Mouse (Mus musculus) urinary bladder, postnatal 36 days (tissue): ENCODE measurements at regions not wholly inside any gene's neighbourhood (a gene's known extent, or its start where the extent isn't known, plus 50 kb on each side); places are given as distances from the start of the nearest gene placed in this dataset.

ENCODE experiments used
- DNase-seq, 2 experiments: peaks; one replicate each; pipeline ENCODE4 v3.0.0; 2022; ENCODE audit warnings: low spot score in 2 of 2, mixed read lengths in 1 of 2

DNA sequence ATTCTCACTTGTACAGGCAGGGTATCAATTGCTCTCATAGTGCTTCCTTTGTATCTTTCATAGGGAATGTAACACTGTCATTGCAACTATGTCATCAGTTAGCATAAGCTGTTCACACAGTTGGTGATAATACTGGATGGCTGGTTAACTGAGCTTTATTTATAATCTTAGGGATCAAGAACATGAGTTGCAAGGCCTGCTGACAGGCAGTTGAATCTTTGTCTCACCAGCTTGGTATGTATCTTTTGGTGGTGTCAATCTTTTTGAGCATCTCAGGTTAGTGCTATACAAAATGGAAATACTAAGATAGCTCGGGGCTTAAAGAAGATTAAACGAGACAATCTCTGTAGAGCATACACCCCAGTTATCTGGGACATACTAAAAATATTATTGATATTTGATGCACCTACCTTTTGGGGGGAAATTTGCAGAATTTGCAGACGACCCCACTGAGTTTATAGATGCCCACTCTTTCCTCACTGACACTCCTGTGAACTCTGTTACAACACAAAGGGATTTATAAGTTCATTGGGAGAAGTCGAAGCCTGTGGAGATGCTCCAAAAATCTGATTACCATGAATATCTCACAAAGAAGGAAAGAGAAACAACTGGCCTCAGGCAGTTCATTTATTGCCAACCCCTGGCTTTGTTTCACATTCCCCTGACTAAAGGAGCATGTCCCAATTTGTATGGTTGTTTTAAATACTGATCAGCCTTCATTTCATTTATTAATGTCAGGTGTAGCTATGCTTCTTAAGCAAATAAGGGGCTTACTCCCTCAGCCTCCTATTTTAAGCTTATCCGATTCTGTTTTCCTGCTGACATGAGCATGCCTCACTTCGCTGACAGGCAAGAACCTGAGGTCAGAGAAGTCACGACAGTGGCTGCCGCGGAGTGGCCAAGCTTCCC is 193.5 kb downstream of the Fndc1 start:
- DNase-seq, result no peak

DNA sequence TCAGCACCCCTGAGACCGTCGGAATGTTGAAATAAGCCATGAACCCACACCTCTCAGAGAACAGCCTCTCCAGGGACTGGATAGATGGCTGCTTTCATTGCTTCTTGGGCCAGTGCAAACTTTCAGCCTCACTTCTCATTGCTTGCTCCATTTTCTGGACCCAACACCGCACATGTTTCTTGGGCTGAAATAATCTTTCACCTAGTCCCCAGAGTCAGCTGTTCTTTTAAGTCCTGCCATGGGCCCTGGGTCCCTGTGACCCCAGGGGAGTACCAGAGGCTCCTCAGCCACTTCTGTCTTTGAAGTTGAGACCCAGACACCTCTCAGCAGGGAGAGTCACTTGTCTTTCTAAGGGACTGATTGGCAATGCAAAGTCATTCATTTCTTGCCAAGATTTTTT is 201.4 kb downstream of the Fndc1 start:
- no peak for DNase-seq

DNA sequence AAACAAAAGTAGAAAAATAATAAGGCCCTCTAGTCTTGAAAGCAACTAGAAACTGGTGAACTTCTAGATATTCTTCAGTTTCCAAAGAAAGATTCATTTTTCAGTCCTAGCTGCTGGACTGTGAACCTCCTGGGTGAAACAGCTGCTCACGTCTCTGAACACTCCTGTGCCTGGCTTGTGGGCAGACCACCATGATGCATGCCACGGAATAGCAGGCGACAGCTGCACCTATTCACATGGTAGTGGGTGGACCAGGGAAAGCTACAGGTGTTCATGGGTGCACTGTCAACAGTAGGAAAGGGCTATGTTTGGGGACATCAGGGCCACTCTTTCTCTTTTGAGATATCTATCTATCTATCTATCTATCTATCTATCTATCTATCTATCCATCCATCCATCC is 203.7 kb downstream of the Fndc1 start:
- no peak for DNase-seq

DNA sequence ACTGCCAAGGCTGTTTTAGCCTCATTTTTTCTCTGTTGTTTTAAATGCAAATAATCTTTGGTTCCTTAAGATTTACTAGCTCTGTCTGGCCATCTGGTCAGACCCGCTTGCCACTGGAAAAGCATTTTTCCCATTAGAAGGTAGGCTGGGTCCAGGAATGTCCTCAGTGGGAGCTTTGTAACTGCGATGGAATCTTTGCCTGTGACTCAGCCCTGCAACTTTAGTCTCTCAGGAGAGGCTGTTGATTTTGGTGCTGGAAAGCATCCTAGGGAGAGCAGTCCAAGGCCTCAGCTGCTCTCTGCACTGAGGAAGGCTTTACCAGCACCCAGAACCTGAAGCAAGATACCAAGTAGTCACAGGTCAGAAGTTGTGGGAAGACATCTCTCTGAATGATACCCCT is 205.8 kb downstream of the Fndc1 start:
- DNase-seq, result peak in 1 of 2 experiments; percentile 25

DNA sequence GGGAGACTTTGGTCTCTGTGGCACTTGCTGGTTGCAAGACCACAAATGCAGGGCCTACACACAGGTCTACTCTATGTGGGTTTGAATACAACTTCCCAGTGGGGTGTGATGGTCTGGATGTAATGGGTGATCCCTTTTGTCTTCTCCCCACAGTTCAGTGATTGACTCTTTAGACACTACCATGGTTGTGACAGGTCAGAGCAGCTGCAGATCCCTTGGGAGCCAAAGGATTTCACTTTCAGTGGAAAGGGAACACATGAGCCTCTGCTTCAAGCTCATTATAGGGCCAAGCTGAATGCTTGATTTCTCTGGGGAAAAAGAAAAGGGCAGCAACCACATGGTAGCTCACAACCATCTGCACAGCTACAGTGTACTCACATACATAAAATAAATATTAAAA is 206.9 kb downstream of the Fndc1 start:
- no peak for DNase-seq

DNA sequence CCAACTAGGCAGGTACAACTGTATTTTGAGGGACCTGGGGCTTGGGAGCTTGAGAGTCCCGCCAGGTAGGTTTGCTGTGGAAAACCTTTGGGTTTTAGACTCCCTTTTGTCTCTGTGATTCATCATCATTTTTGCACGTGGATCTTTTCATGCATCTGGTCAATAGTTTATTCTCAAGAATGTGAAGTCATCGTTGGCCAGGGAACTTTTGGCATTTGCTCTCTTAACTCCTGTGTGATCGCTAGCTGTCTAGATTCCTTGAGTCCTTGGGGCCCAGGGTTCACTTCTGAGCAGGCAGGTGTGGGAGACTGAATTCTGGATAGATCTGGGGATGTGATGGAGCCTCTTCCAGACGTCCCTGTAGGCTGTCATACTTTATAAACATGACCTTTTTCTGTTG is 207.5 kb downstream of the Fndc1 start:
- no peak for DNase-seq

DNA sequence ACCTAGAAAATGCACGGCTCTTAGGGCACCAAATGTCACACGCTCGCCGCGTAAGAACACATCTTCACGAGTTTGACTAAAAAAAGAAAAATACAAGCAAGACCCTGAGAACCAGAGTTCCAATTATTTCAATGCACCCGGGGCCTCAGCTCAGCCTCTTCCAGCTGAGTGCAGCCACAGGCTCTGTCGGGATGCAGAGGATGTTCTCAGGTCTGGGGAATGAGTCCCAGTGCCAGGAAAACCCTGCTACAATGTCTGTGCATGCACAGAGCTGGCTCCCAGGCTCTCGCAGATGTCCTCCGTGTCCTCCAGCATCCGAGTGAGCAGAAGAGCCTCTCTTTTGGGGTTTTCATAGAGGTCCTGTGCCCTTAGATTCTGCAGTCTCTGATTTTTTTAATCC is 219.1 kb downstream of the Fndc1 start:
- DNase-seq, result no peak

DNA sequence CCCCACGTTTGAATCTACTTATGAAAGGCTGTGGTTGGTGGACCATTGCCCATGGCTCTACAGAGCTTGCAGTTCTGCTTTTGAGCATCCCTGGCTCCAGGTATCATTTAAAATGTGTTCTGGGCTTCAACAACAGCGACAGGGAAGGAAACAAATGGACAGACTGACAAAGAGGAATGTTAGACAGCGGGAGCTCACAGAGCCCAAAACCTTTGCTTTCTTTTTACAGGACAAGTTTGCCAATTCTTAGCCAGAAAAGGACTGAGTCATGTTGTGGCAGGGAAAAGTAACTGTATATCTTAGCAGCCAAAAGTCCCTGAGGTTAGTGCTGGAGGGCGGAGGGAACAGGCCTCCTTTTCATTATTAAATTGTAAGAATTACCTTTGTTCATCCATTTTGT is 219.7 kb downstream of the Fndc1 start:
- no peak for DNase-seq

DNA sequence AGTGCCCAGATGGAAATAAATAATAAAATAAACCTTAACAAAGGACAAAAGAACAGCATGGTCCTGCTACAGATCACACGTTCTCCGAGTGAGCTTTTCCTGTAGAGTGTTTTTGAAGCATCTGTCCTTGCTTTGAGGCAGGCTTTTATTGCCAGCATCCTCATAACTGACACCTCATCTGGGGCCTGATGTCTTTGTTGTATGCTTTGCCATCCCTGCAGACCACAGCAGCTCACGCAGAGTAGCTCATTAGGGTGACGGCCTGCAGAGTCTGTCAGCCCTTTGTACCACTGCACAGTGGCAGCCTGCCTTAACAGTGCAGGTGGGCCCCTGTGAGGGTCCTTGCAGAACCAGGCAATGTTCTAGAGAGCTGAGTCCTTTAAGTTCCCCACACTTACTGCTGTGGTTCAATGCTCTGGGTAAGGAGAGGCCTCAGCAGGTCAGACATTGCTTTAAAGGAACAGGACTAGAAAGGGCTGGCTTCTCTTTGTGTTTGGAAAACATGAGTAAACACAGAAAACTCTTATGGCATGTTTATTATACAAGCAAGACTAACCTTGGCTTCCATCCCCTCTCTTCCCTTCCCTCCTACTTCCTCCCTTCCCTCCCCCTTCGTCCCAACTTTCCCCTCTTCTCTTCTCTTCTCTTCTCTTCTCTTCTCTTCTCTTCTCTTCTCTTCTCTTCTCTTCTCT is 219.7 kb upstream of the Unc93a2 start:
- no peak for DNase-seq

DNA sequence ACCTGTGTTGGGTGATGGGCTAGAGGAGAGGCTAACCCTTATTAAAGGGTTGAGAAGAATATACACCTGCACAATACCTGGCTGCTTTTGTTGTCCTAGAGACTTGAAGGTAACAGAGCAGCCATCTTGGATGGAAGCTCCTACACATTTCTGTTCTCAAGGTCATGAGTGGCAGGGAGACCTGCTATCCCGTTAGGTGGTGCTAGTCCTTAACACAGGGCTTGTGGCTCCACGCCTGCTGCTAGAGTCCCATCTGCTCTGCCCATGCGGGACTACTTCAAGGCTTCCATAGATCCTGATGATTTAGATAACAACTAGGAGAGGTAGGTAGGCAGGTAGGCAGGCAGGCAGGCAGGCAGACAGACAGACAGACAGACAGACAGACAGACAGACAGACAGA is 218.8 kb upstream of the Unc93a2 start:
- no peak for DNase-seq

DNA sequence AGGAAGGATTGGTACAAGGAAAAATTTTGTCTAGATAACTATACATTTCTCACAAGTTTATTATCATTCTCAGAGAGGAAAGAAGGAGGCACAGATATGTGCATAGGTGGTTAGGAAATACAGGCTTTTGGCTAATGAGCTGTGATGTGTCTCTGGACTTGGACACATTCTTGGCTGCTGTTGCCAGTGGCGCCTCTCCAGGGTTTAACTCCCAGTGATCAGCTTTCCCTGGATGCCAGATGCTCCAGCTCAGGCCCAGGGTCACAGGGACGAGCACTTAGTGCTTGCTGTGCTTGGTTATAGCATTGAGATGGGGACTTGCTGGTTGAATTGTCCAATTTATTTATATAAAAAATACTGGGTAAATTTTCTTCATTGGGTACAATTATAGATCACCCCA is 215.3 kb upstream of the Unc93a2 start:
- peak; percentile 24 to 76 for DNase-seq

DNA sequence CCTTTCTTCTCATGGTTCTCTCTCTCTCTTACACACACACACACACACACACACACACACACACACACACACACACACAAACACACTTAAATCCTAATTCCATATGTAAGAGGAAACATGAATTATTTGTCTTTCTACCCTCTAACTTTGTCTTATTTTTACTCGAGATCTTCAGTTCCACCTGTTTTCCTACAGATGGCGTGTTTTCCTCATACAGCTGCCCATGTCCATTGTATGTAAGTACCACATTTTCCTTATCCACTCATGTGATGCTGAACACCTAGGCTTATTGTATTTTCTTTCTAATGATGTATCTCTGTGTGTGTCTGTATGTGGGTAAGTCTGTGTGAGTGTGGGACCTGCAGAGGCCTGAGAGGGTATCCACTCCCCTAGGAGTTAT is 212.2 kb upstream of the Unc93a2 start:
- DNase-seq, result no peak

DNA sequence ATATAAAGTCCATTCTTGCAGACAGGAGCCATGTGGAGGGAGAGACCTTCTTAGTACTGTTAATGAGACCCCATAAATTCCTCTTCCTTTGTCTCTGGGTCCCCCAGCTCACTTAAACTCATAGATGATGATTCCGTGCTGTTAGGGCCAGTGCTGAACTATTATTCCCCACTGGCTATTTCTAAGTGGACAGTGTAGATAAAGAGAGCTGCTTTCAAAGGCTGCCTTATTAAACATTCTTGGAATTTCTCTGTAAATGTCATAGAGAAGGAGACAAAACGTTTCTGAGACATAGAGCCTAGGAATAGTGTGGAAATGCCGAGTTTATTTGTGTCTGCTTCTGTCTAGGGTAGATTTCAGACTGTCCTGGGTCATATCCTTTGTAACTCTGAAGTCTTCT is 209.5 kb upstream of the Unc93a2 start:
- no peak for DNase-seq

DNA sequence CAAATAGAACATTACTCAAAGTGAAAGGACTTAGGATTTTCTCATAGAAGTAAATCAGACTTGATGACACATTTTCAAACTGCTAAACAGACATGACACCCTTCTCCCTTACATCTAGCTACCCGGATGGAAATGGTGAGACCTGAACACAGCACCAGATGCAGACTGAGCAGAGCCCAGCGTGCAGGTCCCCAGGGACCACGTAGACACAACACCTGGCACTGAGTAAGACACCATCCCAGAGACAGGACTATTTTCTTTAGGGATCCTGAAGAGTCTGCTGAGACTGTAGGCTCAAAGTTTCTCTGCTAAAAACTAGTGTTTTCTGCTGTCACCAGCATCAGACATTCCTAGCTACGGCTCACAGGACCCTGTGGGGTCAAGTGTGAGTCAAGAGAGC is 207.2 kb upstream of the Unc93a2 start:
- DNase-seq, result no peak

DNA sequence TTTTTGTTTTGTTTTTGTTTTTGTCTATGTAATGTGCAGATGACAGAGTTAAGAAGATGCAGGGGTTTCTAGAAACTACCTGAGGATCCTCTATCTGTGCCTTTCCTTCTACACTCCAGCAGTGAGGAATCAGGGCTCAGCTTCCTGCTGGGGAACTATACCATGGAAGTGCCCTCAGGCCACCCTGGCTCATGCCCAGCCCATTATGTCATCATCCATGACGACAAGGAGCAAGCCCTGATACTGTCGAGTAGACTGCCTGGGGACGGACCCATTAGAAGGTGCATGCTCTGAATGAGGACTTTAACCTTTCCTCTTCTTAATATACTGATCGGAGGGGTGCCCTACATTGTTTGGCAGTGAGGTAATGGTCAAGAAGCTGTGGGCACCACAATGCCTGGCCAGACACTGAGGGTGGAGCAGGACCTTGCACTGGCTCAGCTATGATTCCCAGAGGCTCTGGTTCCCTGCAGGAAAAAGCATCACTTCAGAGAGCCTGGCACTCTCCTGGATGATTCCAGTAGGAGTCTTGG is 197.7 kb upstream of the Unc93a2 start:
- no peak for DNase-seq

DNA sequence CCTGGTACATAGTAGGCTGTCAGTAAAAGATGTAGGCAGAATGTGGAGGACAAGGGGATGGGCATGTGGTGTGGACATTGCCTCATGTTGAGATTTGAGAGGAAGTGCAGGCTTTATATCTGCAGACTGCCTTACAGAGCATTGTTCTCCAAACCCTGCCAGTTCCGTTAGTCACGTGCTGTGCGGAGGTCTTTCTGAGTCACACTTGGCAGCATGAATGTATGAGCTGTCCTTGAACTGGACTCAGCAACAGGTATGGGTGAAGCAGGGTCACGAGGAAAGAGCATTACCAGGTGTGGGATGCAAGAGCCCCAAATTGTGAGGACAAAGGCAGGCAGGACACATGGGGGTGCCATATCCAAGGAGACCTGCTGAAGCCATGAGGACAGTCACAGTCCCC is 193.8 kb upstream of the Unc93a2 start:
- DNase-seq, result no peak

DNA sequence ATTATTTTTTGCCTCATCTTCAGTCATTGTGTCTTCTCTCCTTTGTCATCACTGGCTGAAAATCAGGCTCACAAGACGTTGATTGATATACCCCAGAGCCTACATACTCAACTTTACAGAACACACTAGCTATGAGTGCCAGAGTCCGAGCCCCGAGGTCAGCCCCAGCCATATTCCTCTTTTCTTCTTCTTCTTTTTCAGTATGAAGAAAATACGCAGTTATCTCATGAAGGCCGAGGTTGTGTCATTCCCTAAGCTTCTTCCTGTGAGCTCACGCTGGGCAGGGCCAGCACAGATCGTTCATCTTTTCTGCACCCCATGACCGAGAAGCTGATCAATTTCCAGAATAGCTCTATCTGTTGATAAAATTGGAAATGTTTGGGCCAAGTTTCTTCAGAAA is 192.7 kb upstream of the Unc93a2 start:
- DNase-seq, result no peak

DNA sequence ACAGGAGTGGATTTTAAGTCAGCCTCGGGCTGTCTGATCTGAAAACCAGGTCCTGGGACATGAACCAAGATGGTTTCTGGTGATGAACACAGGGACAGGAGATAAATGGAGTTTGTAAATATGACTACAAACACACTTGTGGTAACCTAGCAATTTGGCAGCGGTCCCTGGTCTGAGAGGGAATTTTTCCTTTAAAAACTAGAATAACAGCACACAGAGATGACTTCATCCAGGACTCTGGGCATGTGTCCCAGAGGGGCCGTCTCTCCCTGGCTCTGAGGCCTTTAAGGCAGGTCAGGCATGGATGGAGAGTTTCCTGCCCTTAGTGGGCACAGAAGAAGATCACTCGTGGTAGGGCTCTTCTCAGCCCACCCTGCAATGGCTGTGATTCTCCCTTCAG is 192.0 kb upstream of the Unc93a2 start:
- peak; percentile 59 to 82 for DNase-seq

DNA sequence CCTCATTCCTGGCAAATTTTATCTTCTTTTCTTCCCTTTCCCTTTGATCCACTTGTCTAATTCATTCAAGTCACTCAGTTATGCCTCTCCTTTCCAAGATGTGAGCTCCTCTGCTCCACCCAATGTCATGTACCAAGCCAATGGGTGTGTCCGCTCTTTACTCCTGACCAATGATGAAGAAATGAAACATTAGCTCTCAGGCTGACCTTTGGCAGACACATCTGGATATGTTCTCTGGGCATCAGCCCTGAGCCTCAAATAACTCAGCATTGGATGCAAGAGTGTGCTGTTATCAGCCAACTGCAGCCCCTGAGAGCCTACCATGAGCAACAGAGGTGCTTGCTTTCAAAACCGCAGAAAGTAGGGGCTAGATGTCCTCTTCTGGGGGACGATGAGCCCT is 186.2 kb upstream of the Unc93a2 start:
- DNase-seq, result peak; percentile 23 to 47

DNA sequence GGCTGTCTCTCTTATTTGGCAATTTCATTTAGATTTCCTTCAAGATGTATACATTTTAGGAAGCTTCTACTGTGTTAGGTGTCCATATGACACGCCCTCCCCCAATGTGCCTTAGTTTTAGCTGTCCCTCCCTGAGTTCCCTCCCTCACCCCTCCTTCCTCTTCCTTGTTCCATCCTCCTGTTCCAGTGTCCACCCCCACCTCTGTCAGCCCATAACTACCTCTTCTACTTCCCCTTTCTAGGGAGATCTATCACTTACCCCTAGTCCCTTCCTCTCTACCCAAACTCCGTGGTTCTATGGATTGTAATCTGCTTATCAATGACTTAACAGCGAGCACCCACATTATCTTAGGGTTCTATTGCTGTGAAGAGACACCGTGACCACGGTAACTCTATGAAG is 183.2 kb upstream of the Unc93a2 start:
- no peak for DNase-seq

DNA sequence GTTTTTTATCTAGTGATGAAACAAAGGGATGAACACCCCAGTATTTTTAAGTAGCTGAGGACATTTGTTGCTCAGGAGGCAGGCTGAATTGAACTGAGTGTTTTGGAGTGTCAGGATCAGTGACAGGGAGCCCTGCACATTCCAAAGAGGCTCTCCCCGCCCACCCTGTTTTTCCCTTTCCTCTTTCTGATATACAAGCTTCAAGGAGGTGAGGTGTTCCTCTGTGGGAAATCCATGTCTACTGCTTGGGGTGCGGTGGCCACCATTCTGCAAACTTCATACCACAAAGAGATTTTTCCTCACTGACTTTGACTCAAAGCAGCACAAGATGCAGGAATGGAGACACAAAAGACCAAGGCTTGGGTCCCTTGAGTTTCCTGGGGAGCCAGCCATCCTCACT is 180.5 kb upstream of the Unc93a2 start:
- DNase-seq, result no peak

DNA sequence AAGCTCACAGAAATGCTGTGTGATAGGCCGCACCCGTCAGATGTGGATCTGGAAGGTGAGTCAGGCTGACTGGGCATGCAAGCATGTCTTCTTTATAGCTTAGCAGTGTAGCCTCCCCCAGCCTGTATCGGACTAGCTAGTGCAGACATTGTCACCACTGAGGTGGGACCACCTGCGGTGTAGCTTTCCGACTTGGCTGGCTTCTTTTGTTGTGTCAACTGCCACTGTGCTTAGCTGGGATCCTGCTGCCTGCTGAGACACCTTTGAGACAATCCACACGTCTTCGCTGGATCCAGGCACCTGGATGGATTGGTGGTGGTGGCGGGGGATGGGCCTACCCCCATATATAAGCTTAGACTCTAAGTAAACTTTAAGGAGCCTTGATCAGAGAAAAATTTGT is 177.7 kb upstream of the Unc93a2 start:
- DNase-seq, result no peak

DNA sequence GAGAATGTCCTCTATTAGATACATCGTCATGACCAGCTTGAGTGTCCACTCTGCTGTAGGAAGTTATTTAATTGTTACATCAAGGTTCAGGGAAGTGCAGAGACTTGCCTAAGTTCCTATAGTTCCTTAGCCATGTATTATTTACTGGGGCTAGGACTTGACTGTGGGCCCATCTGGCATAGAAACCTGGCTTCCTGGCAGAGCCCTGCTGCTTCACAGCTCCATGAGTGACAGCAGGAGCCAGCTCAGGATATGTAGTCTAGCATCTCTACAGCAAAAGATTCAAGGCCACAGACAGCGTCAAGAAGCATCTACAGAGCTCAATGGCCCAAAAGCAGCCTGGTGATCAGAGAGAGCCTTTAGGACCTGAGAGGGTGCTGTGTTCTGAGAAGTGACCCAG is 163.2 kb upstream of the Unc93a2 start:
- DNase-seq, result no peak
